Mouse (Mus musculus) adrenal gland, postnatal 36 days (tissue): ENCODE measurements at regions not wholly inside any gene's neighbourhood (a gene's known extent, or its start where the extent isn't known, plus 50 kb on each side); places are given as distances from the start of the nearest gene placed in this dataset.
"Not testable (repeated sequence)": the region's sequence is repeated elsewhere in the genome, so short reads cannot be mapped to it uniquely, and the experiment has no call there.

Experiments
- DNase-seq, 2 experiments: peaks; one replicate each; pipeline ENCODE4 v3.0.0; 2021; ENCODE audit warnings: mixed read lengths in 1 of 2

DNA sequence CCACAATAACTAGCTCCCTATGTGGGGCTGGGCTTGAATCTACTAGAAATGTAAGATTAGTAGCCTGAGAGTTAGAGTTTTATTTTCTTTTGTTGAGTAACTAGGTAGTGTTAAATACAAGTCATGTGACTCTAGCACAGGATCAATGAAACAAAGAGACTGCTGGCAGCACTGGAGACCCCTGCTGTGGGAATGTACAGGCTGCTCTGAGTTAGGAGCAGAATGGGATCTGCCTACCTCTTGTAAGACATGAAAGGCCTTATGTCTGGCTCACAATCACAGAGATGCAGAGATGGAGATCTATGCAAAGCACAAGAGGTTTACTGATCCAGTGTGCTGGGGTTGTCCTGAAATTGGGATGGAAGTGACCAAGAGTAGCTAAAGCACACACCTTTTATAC lies 193.9 kb upstream of the Kcnmb2 start:
- not testable (repeated sequence) for DNase-seq

DNA sequence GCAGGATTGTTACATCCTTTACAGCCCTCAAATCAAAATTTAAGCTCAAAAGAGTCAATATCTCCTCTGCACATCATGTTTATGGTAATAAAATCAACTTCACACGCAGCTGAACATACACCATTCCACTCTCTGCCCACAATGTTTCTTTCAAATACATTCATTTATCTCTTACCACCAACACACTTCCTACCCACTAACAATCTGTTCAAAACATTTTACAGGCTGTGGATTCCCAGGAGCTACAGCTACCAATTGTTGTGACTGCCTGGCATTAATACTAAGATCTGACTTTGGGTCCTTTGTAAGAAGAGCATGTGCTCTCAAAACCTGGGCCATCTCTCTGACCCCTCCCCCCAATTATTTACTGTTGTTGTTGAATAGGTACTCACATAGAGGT lies 161.0 kb upstream of the Kcnmb2 start:
- DNase-seq, result no peak

DNA sequence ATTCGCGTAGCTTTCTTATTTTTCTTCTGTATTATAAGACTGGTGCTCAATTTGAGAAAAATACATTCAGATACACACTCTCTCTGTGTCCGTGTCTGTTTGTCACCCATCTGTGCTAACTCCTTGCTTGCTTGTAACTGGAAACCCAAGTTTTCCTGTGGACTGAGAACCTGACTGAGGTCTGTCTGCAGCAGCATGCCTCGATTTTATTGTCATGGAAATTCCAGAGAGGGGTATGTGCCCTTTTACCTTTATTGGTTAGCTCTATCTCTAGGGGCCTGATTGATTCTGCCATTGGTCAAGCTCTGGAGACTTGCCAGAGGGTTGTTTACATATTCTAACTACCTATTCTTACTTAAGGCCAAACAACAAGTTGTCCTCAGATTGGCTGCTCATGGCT lies 146.4 kb upstream of the Kcnmb2 start:
- no peak for DNase-seq

DNA sequence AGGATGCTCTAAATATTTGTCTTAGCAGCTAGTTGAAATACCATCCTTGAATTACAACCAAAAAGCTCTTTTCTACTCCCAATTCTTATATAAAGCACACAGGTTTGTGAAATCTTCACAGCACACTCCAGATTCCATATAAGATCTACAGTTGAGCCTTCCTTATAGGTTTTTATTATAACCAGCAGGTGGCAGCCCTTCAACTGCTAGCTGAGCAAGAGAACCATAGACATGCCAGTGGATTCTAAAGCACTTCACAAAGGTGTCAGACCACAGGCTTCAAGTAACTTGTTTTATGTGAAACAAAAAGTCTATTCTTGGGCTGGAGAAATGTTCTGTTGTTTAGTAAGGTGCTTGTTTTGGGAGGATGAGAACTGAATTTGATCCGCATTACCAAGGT lies 133.1 kb upstream of the Kcnmb2 start:
- DNase-seq, result peak in 1 of 2 experiments; percentile 1

DNA sequence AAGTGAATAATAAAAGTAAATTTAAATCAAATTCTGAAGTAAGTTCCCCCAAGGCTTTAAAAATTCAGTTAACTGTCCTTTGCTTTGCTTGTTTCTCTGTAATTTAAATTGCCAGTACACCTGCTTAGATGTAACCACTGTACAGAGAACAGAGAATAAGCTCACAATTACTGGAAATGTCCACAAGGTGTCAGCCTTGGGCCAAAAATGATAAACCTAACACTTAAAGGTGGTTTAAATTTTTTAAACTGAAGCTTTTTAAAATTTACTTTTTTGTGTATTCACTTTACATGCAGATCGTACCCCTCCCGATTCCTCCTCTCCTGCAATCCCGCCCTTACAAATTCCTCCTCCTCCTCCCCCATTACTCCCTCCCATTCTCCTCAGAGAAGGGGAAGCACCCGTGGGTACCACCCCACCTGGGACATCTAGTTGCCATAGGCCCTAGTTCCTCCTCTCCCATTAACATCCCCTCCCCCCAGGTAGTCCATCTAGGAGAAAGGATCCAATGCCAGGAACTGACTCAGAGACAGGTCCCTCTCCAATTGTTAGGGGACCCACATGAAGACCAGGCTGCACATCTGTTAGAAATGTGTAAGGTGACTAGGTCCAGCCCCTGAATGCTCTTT lies 111.9 kb upstream of the Kcnmb2 start:
- peak; percentile 4 to 27 for DNase-seq

DNA sequence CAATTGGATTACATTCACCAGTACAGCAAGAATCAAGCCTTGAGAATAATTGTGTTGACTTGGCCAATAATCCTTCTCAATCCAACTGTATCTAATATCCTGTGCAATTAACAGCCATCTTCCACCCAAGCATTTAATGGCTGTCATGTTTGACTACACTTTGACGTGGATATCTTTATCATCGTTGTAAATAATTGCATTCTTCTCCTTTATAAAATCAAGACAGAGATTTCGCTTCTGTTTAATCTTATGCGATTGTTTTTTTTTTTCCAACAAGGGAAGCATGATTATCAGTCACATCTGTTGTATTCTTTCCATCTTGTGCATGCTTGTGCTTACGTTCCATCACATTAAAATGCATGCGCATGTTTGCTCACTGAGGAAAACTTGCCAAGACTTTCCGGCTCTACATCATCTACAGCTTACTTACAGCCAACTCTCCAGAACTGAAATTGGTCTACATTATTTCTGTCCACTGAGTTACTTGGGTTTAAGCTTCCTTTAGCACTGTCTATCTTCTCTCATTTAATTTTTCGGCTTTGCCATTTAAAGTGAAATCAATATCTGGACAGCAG lies 108.8 kb upstream of the Kcnmb2 start:
- no peak for DNase-seq

DNA sequence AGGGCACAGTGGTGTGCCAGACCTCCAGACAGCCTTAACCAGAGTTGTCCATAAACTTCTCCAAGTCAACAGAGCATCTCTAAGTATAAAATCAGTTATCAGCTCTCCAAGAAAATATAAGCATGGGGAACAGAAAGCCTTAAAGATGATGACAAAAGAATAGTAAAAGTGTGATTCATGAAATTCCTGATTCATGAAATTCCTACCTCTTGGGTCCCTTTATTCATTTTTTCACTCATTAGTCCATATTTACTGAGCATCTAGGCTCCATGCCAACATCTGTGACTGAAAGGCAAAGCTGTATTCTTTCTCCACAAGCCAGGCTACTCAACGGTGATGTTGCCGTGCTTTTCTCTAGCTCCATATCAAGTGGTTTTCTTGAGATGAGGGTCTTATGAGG lies 105.7 kb upstream of the Kcnmb2 start:
- no peak for DNase-seq

DNA sequence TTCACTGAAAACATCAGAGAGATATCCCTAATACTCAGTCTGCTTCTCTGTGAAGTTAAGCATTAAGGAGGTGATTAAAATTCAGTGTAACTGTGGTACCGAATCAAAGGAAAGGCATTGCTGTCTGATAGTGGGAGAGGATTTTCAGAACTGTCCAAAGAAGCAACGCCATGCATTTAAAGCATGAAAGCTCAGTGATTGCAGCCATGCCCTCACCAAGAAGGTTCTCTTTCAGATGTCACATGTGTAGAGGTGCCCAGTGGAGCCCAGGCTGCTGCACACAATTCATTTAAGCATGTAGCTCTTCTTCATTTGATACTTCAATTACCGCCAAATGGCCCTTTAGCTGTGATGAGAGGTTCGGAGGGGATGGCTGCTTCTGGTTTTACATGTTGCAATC lies 103.1 kb upstream of the Kcnmb2 start:
- no peak for DNase-seq

DNA sequence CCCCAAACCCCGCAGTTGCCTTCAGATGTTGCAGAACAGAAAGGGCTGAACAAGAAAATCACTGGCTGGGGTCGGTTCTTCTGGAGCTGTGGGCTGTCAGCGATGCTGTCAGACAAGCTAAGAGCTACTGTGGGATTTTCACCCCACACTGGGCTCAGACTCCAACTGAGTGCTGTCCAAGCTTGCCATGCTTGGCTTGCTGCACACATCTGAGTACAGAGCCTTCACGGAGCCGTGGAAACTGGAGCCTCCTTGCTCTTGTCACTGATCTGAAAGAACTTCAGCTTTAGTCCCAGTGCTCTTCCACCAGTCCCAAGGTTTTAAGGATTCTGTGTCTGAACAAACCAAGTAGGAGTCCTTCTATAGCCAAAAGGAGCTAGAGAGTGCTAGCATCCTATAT lies 98.3 kb upstream of the Kcnmb2 start:
- DNase-seq, result no peak

DNA sequence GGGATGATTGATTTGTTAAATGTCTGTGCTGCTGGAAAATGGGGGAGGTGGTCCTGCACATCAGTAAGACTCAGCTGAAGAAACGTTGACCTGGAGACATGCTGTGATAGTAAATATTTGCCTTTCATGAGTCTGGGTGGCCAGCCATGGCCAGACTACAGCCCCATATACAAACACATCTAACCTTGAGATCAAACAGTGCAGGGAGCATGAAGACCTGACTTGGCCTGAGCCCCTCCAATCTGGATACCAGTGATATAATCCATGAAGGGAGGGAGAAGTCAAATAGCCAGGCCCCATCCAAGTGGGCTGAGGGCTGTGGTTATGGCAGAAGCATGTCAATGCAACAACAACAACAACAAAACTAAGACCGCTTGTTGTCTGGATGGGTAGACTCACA lies 94.6 kb upstream of the Kcnmb2 start:
- DNase-seq, result no peak

DNA sequence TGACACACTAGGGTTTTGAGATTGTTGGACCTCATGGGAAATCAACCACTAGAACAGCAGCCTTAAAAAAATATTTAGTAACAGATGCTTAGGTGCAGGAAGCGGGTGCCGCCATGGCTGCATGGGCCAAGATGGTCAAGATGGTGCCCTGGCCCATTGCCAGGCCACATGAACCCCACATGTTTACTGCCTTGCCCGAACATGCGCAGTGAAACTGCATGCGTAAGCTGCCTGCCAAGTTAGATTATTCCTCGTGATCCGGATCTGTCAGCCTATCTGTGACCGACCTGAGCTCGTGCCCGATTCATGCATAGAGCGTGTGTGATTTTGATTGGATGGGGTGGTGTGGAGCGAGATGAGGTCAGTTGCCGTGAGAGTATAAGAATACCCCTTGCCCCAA lies 93.2 kb upstream of the Kcnmb2 start:
- DNase-seq, result not testable (repeated sequence)

DNA sequence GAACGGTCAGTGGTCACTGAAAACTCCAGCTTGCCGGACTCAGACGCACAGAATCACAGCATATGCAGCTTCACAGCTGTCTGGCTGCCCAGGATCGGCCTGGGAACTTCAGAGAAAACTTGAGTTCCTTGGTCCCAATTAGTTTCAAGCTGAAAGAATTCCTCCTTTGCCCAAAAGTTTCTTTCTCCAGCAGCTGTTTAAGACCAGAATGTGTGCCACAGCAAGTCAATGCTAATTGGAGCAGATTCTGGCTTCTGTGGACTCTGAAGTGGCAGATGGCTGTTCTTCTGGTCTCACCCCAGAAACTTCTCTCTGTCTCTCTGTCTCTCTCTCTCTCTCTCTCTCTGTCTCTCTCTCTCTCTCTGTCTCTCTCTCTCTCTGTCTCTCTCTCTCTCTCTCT lies 91.1 kb upstream of the Kcnmb2 start:
- DNase-seq, result no peak

DNA sequence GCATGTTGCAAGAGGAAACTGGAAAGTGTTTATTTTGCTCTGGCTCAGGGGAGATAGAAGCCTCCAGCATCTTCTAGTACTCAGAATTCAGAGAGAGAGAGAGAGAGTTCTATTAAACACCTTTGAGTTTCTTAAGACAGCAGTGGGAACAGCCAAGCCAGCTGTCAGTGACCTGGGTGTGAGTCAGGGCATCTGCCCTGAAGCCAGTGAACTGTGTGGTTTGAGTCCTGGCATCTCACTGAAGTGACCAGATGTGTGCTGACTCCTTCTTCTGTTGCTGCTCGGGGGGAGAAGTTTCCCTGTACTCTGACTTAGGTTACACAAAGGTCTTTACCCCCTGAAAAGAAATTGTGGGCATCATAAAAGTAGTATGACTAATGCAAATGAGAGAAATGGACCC lies 70.4 kb upstream of the Kcnmb2 start:
- no peak for DNase-seq

DNA sequence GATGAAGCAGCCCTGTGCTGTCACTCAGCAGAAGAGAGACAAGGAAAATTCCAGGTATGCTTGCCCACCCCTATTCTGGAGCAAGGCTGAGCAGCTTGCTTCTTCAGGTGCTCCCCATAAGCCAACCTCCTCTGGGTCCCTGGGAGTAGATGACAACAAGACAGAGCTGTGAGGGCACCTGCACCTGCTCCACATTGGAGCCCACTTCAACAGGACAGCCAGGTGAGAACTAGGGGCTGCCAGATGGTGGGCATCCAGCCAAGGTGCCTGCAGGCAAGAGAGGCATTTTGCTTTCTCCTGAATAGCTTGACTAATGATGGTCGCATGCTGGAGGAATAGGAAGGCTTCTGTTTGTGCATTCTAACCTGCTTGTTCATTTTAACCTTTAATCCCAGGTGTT lies 61.1 kb upstream of the Kcnmb2 start:
- DNase-seq, result no peak

DNA sequence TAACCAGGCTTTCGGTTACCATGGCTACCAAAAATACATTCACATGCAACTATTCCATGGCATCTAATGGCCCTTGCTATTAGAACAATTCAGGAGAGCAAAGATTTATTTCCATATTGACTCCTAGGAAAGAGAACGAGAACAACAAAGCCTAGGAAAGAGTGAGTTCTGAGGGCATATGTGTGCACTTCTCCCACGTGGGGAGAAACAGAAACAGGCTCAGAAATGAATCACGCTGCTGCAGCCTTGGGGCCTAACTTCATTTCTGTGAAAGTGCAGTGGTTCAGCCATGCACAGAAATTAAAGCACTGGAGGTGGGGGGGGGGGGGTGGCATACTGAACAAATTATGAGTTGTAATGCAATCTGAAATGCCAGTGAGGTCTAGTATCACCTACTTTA lies 55.2 kb upstream of the Kcnmb2 start:
- no peak for DNase-seq
